Mouse (Mus musculus) layer of hippocampus, postnatal 14 days (tissue): ENCODE results near the gene Cd34. TPM values are rescaled to one million over a fixed set of nuclear protein-coding genes. Genes with fewer than 3 reads are reported as not detected.

Source experiments
- DNase-seq, 2 experiments: peaks; one replicate each; pipeline ENCODE4 v3.0.0; 2021 to 2022; ENCODE audit warnings: low spot score in 2 of 2, mixed read lengths in 1 of 2
- total RNA-seq, 2 experiments: library from RNA; stranded (reverse); gene quantifications; 2 replicates each; pipeline ENCODE4 v1.2.3; 2021

Gene Cd34
- total RNA-seq, 2 experiments from 2014 or later, result 32.1 to 33.2 TPM

GRCm38 (mm10) chr1:194962181-194962580, 23.6 kb downstream of the Cd34 start:
- DNase-seq, result peak; percentile 75 to 79

GRCm38 (mm10) chr1:194962712-194963111, 24.1 kb downstream of the Cd34 start:
- no peak for DNase-seq

DNA sequence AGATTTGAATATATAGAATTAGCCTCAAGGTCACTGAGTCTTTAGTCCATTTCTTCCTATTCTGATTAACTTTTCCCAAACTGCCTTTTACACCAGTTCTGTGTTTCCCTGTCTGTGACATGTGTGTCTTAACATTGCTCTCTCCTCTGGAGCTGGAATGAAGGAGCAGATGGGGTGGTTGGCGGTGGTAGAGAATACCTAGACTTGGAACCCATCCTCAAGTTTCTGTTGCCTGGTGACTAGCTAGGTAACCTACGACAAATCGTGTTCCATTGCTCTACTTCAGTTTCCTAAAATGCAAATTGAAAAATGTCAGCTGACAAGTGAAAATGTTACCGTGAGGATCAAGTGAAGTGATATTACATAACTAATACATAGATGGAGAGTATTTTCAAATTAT, 33.4 kb downstream of the Cd34 start:
- DNase-seq, result peak in 1 of 2 experiments; percentile 54

DNA sequence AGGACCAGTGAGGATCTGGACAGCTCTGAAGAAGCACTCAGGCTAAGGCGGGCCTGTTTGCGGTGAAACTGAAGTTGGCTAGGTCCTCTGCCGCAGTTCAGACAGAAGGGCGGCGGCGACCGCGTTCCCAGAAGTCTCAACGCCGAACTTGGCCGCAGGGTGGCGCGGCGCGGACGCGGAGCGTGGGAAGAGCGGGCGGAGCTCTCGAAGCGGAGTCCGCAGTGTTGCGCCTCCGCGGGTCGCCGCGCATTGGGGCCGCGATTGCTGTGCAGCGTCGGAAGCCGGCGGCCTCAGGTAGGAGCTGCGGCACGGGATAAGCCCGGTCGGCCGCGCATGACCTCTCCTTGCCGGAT, 37.5 kb downstream of the Cd34 start:
- peak; percentile 89 to 91 for DNase-seq

- DNase-seq, result peak; percentile 70 to 71
Observed at GRCm38 (mm10) chr1:194976517-194977370, 38.1 kb downstream of the Cd34 start.

- DNase-seq, result peak; percentile 43 to 45
Observed at GRCm38 (mm10) chr1:194977371-194977761, 38.7 kb downstream of the Cd34 start.

DNA sequence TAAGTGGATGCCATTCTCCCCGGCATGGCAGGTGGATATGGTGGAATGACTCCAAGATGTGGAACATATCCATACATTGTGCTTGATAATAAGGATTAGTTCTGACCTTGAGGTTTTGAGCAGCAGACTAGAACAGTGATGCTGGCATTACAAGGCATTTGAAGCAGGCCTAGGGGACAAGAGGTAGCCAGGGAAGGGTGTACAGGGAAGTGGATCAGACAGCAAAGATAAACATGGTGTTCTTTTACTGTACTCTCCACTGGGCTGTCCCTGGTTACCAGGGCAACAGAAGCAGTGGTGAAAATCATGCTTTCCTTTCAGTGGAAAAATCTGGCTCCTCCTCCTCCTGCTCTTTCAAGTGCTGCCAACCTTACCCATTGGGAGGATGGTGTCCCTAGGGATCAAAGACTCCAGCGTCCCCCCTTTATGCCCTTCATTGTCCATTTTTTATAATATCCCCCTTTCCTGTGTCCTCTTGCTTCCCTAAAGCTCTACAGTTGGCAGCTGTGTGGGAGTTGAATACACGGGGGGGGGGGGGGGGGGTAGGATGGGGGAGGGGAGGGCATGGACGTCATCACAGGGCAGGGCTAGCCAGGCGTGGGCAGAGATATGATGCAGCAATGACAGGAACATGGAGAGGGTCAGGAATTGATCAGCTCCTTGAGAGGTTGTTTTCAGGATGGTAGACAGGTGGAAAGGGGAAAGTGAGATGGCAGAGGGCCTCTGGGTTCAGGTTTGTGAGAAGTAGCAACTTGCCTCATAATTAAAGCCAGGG, 39.5 kb downstream of the Cd34 start:
- DNase-seq, result peak; percentile 43 to 77

GRCm38 (mm10) chr1:194980826-194981435, 42.3 kb downstream of the Cd34 start:
- DNase-seq, result no peak

GRCm38 (mm10) chr1:194982931-194983690, 44.5 kb downstream of the Cd34 start:
- peak; percentile 29 to 47 for DNase-seq

DNA sequence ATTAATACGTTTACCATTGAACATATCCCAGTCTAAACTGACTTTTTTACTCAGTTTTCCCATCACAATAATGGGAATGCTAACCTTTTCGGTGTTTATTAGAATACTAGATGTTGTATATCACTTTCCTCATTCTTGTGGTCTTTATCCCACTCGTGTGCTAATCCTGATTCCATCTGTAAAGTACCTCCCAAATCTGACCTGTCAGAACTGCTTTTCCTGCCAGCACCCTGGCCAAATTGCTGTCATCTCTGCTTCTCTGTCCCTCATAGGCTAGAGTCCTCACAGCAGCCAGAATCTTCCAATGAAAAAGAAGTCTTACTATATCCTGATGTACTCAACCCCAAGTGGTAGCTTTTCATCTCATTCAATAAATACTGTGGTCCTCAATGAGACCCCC, 46.3 kb downstream of the Cd34 start:
- no peak for DNase-seq

GRCm38 (mm10) chr1:194985442-194986210, 47.0 kb downstream of the Cd34 start:
- no peak for DNase-seq

- no peak for DNase-seq
Observed at GRCm38 (mm10) chr1:194989024-194989423, 50.4 kb downstream of the Cd34 start.

- no peak for DNase-seq
Observed at GRCm38 (mm10) chr1:194990976-194991375, 52.4 kb downstream of the Cd34 start.

DNA sequence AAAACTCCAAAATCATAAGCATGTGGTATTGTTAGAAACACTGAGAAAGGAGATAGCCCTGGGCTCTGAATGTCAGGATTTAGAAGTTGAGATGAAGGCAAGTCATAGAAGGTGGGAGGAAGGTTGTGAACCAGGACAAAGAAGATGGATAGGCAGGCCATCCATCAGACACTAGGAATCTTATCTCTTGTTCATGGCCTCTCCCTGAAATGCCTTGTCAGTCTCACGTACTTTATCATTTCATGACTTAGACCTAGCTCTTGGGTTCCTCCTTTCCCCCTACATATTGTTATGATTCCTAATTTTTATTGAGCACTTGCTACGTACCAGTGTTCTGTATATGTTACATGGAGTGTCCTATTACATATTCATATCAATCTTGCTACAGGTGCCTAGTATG, 53.0 kb downstream of the Cd34 start:
- DNase-seq, result no peak

DNA sequence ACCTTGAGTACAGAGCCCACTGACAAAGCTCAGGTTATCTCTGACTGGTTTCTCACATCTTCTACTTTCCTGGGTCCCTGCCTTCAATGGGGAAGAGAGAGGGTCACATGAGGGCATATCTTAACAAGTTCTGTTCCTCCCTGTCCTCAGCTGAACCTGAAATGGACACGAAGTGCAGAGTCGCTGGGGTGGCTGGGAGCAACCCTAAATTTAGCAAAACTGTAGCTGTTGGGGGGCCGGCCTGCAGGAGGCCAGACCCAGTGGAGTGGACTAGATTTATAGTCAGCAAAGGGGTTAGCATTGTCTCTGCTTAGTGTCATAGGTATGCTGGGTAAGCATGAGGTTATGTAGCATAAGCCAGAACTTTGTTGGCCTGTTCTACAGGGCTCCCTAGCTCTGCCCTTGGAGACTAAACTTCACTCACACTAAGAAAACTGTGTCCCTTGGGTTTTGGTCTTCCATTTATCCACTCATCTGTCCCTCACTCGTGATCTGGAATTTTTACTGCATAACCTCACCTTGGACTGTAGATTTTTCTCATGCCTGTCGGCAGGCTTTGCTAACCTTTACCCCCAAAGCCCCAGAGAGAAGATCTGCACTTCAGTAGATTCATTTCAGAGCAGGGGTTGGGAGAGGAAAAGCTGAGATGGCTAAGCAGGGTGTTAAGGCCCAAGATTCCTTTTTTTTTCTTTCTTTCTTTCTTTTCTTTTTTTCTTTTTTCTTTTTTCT, 54.1 kb downstream of the Cd34 start:
- DNase-seq, result no peak

GRCm38 (mm10) chr1:194993409-194993988, 54.9 kb downstream of the Cd34 start:
- DNase-seq, result no peak

GRCm38 (mm10) chr1:194994262-194994661, 55.6 kb downstream of the Cd34 start:
- DNase-seq, result no peak

DNA sequence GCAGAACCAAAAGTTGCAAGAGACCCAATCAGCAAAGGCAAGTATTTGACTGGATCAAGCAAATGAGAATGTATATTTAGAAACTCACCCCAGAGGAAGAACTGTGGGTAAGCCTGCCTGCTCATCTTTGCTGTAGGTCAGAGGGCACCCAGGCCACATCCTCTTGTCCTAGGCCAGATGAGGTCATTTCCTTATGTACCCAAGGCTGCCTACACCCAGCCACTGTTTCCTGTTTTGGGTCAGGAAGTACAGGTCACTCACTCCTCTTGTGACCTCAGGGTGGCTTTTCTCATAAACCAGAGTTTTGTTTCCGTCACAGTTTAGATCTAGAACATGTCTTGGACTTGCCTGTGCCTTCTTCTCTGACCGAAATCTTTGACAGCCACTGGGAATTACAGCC, 56.6 kb downstream of the Cd34 start:
- no peak for DNase-seq

DNA sequence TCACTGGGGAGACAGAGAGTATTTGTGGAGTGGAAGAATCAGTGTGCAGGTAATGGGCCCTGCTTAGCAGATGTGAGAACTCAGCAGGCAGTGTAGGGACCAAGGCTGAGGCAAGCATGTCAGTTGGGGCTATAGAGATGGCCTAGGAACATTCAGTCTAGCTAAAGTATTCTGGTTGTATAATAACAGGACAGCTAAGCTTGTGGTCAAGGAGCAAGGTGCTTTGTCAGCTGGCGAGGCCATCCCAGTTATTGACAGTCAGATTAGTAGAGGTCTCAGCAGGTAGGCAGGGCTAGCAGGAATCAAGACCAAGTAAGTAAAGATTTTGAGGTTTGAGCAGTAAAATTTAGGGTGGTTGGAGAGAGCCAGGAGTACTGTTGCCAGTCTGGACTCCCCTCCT, 59.8 kb downstream of the Cd34 start:
- no peak for DNase-seq
